Mouse (Mus musculus) kidney, adult 2 months (tissue): ENCODE data around the gene Eif4g1.

Experiments
- CTCF ChIP-seq: fragments of 200-500 bp; conservative IDR thresholded peaks from 2 replicates; pipeline ENCODE4 v1.5.1; 2011; ENCODE audit warnings: low read depth, mild to moderate bottlenecking, control low read depth, low read length, moderate library complexity, mixed read lengths; ENCODE audit not compliant: insufficient read depth, insufficient read length
- POLR2A ChIP-seq: fragments of 200-500 bp; IDR thresholded peaks from one replicate; pipeline ENCODE4 v1.6.1; 2011; ENCODE audit warnings: low read depth, low read length, control low read depth

GRCm38 (mm10) chr16:20623211-20623610, 44.9 kb upstream of the Eif4g1 start:
- TF ChIP-seq POLR2A (no peak), CTCF (no peak)
